Mouse (Mus musculus): ENCODE results near the gene Slc38a1.

GRCm38 (mm10) chr15:96691381-96691780, 48.7 kb upstream of the Slc38a1 start:
- TF ChIP-seq CTCF (IDR thresholded peaks at IDR 0.05; ENCODE audit: low read depth, low read length) (no peak), POLR2A (IDR thresholded peaks at IDR 0.05; ENCODE audit: insufficient read depth, low read length) (no peak), EP300 (IDR thresholded peaks at IDR 0.05; ENCODE audit: insufficient read depth, low read depth, low read length) (no peak)

All from ES-Bruce4 (cell line).